Mouse (Mus musculus): ENCODE measurements around the gene Gramd1a. TPM values are rescaled to one million over a fixed set of nuclear protein-coding genes. Genes with fewer than 3 reads are reported as not detected.
A peak's percentile ranks its signal among the peaks of the same experiment; 100 is the strongest.

The Gramd1a gene
- total RNA-seq, 2 experiments from 2014 or later = 131 to 138 TPM

GRCm38 (mm10) chr7:31153536-31154320 is 2.0 kb downstream of the Gramd1a start:
- intact Hi-C loops (cut with DNase I) = no loop called here
- no peak for DNase-seq (ENCODE audit: extremely low spot score in 1 of 2, low spot score in 2 of 2)

GRCm38 (mm10) chr7:31151301-31152241 is 4.1 kb downstream of the Gramd1a start:
- DNase-seq (ENCODE audit: extremely low spot score in 1 of 2, low spot score in 2 of 2) = peak in 1 of 2 experiments; percentile 88
- intact Hi-C loops (cut with DNase I) = no loop called here

- DNase-seq (ENCODE audit: extremely low spot score in 1 of 2, low spot score in 2 of 2) = peak; percentile 80 to 96
These were observed 5.0 kb downstream of the Gramd1a start for GRCm38 (mm10) chr7:31150566-31151300.

DNA sequence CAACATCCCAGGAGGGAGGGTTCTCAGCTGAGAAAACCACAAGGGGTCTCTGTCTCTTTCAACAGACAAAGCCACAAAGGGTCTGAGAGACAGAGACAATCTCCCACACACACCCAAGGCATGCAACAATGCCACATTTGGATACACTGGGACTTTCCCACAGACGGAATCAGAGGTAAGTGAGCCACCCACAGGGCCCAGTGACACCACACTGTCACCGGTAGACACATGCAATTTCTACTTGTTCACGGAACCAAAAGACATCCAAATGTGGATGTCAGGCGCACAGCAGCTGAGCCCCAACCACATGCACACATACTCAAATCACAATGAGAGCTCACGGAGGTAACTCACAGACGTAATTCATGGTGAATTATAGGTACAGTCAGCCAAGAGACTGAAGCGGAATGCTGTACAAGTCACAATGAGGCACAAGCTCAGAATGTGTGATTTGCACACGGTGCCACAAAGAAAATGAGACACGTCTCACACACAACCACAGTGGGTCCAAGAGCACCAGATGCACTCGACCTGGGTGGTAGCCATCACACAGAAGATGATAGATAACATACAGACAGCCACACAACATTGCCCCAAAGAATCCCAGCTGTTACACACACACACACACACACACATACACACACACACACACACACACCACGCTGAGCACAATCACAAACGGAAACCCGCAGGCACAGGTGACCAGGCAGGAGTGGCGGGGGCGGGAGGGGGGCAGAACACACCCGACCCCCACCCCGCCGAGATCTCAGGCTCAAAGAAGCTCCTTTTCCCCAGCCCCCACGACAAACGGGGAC is 5.7 kb downstream of the Gramd1a start:
- intact Hi-C loops (cut with DNase I) = no loop called here
- peak in 1 of 2 experiments; percentile 26 for DNase-seq (ENCODE audit: extremely low spot score in 1 of 2, low spot score in 2 of 2)

More at GRCm38 (mm10) chr7:31150566-31151300, 5.0 kb downstream of the Gramd1a start:
- intact Hi-C loops (cut with DNase I) = no loop called here

DNA sequence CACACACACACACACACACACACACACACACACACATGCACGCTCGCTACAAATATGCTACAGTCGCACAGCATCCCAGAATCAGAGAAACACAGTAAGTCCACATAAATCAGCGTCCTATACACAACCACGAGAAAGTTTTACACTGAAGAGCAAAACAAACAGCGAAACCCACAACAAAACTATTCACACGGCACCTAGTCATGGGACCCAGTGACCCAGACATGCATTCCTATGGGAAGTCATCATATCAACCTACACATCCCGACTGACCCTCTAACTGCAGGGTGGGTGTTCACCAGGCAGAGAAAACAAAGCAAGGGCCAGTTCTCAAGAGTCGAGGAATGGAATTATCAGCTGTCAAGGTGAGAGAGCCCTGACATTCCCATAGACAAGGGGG is 6.4 kb downstream of the Gramd1a start:
- no peak for DNase-seq (ENCODE audit: extremely low spot score in 1 of 2, low spot score in 2 of 2)
- intact Hi-C loops (cut with DNase I) = no loop called here

GRCm38 (mm10) chr7:31148756-31149155 is 6.9 kb downstream of the Gramd1a start:
- DNase-seq (ENCODE audit: extremely low spot score in 1 of 2, low spot score in 2 of 2) = peak in 1 of 2 experiments; percentile 75
- intact Hi-C loops (cut with DNase I) = no loop called here

DNA sequence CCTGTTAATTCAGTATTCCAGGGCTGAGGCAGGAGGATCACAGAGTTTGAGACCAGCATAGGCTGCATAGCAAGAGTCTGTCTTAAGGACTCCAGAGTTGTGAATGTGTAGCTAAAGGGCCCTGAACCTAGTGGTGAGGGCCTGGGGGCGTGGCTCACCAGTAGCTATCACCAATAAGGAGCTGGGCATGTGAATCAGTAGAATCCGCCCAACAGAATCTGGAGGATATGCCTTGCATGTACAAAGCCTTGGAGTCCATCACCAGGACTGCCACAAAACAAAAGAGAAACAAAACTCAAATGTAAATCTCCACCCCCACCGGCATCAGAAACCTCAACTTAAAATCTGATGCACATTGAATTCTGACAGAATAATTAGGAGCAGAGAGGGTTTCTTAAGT is 7.6 kb downstream of the Gramd1a start:
- intact Hi-C loops (cut with DNase I) = no loop called here
- no peak for DNase-seq (ENCODE audit: extremely low spot score in 1 of 2, low spot score in 2 of 2)

- intact Hi-C loops (cut with DNase I) = no loop called here
- DNase-seq (ENCODE audit: extremely low spot score in 1 of 2, low spot score in 2 of 2) = no peak
These were observed 10.0 kb downstream of the Gramd1a start for GRCm38 (mm10) chr7:31145596-31146160.

GRCm38 (mm10) chr7:31144886-31145285 is 10.8 kb downstream of the Gramd1a start:
- DNase-seq (ENCODE audit: extremely low spot score in 1 of 2, low spot score in 2 of 2) = peak in 1 of 2 experiments; percentile 32
- intact Hi-C loops (cut with DNase I) = loop anchor here (5.0 kb wide), 1 partner anchor 32 kb away; no protein-coding TSS in a partner anchor

GRCm38 (mm10) chr7:31140941-31141340 is 14.8 kb downstream of the Gramd1a start:
- intact Hi-C loops (cut with DNase I) = loop anchor here (5.0 kb wide), 1 partner anchor 36 kb away; no protein-coding TSS in a partner anchor
- peak in 1 of 2 experiments; percentile 27 for DNase-seq (ENCODE audit: extremely low spot score in 1 of 2, low spot score in 2 of 2)

DNA sequence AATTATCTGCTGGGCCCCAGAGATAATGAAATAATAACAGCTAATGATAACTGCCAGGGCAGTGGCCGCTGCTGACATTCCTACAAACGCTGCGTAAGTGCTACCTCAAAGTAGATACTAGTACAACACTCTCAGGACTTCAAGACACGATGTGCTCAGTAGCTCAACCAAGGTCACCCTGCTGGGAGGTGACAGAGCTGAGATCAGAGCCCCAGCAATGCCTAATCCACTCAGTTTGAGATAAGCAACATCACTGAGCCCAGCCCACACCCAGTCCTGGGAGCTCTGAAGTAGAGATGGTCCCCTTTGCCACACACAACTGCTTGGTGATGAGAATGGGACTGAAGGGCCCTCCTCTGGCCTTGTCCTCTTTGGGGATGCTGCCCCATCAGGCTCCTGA is 15.4 kb downstream of the Gramd1a start:
- intact Hi-C loops (cut with DNase I) = loop anchor here (5.0 kb wide), 1 partner anchor 37 kb away; no protein-coding TSS in a partner anchor

GRCm38 (mm10) chr7:31139765-31140164 is 15.9 kb downstream of the Gramd1a start:
- peak in 1 of 2 experiments; percentile 73 for DNase-seq (ENCODE audit: extremely low spot score in 1 of 2, low spot score in 2 of 2)
- intact Hi-C loops (cut with DNase I) = loop anchor here (5.0 kb wide), 1 partner anchor 38 kb away; no protein-coding TSS in a partner anchor

More for the DNA sequence above, 15.4 kb downstream of the Gramd1a start:
- DNase-seq (ENCODE audit: extremely low spot score in 1 of 2, low spot score in 2 of 2) = no peak

GRCm38 (mm10) chr7:31135717-31136116 is 20.0 kb downstream of the Gramd1a start:
- intact Hi-C loops (cut with DNase I) = no loop called here

GRCm38 (mm10) chr7:31131866-31132265 is 23.8 kb downstream of the Gramd1a start:
- intact Hi-C loops (cut with DNase I) = no loop called here
- no peak for DNase-seq (ENCODE audit: extremely low spot score in 1 of 2, low spot score in 2 of 2)

More at GRCm38 (mm10) chr7:31135717-31136116, 20.0 kb downstream of the Gramd1a start:
- no peak for DNase-seq (ENCODE audit: extremely low spot score in 1 of 2, low spot score in 2 of 2)

DNA sequence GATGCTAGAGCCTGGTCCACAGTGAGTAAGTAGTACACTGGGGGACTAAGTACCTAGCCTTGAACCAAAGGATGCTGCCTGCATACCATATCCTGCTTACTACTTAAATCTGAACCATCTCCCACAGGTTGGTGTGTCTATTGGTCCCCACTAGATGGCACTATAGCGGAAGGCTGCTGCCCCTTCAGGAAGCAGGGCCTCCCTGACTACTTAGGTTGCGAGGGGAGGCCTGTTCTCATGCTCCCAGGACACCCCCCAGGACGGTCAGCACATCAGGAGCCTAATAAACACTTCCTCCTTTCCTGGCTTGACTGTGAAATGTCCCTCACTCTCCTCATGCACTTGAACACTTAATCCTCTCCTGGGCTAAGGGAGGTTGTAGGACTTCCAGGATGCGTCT is 24.9 kb downstream of the Gramd1a start:
- peak; percentile 69 to 75 for DNase-seq (ENCODE audit: extremely low spot score in 1 of 2, low spot score in 2 of 2)
- intact Hi-C loops (cut with DNase I) = no loop called here

- intact Hi-C loops (cut with DNase I) = no loop called here
- DNase-seq (ENCODE audit: extremely low spot score in 1 of 2, low spot score in 2 of 2) = no peak
These were observed 25.5 kb downstream of the Gramd1a start for GRCm38 (mm10) chr7:31130197-31130596.

DNA sequence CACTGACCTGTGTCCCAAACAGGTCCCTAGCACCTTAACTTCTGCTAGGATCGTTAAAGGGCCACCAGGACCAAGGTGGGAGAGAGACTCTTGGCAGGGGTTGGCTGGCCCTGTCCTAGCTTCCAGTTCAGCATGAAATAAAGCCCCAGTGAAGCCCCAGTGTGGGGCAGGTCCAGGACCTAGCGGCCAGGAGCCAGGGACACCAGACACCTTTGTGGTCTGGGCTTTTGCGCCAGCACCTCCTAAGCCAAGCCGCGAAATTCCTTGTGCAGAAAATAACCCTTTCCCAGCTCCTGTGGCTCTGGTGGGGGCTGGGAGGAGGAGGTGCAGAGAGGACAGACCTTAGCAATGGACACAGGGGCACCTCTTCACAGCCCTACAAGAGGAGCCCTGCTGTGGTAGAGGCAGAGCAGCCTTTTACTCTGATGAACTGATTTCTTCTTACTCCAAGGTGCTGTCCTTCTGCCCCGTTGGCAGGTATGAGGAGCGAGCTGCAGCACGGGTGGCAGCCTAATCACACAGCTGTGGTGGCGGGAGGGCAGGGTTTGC is 27.5 kb downstream of the Gramd1a start:
- DNase-seq (ENCODE audit: extremely low spot score in 1 of 2, low spot score in 2 of 2) = no peak
- intact Hi-C loops (cut with DNase I) = no loop called here
